ENCODE assay signal across 8 mouse cellular contexts in the genomic region with DNA sequence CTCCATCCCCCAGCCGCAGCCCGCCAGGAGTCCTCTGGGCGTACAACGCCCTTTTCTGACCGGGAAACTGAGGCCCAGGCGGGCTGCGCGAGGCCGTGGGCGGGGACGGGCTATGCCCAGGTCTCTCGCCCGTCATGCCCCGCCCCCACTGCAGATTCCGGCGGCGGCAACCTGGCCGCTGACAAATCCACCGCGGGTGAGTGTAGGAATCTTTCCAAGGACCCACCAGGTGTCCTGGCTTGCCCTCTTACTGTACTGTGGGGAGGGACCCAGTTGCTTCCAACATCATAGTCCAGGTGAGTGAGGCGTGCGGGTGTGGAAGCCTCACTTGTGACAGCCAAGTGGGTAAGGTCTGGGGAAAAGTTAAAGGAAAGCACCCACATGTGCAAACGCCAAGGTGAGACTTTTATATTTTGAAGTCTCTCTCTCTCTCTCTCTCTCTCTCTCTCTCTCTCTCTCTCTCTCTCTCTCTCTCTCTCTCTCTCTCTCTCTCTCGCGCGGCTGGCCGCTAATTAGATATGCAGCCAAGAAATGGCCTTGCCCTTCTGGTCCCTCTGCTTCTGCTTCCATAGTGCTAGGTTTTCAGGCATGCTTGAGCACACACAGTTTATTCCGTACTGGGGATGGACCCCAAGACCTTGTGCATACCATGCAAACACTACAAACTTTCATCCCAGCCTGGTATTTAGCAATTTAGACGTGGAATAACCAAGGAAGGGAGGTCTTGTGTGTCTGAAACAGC. TPM values are rescaled to one million over a fixed set of nuclear protein-coding genes. Genes with fewer than 3 reads are reported as not detected.
A peak's percentile ranks its signal among the peaks of the same experiment; 100 is the strongest.
DNase-seq lines count a peak whose midpoint lies in the region; ATAC-seq and TF ChIP-seq lines count a peak whose summit lies in the region.

No protein-coding gene starts in this region.

- H3K9me3 ChIP-seq in limb, embryonic 15.5 days = no peaks in the 10 kb centered on the region
- H3K9me3 ChIP-seq in midbrain, embryonic 15.5 days = no peaks in the 10 kb centered on the region
- H3K9me3 ChIP-seq in stomach, postnatal 0 days (ENCODE audit: control insufficient read depth, low read length) = no peaks in the 10 kb centered on the region

- H3K27ac ChIP-seq in left cerebral cortex, adult 2 months = peak overlapping the region; percentile 98
- H3K27ac ChIP-seq in limb, embryonic 15.5 days = peak overlapping the region; percentile 94
- peak overlapping the region; percentile 89 for H3K27ac ChIP-seq in midbrain, embryonic 15.5 days
- H3K27ac ChIP-seq in stomach, postnatal 0 days (replicated peaks) = peak overlapping the region; percentile 86

- 0 out of 2 replicates have a peak, but pooled peaks have one; percentile 4 for ATAC-seq in frontal cortex, adult (ENCODE audit: low TSS enrichment)
- peak; percentile 37; the same call in 1 of the 2 replicates for ATAC-seq in limb, embryonic 15.5 days (ENCODE audit: insufficient number of reproducible peaks, low FRiP score, low TSS enrichment, low read depth)
- ATAC-seq in midbrain, embryonic 15.5 days (replicated peaks) = peak; percentile 71
- ATAC-seq in stomach, postnatal 0 days (ENCODE audit: low FRiP score, low TSS enrichment) = peak; percentile 57

- DNase-seq in left cerebral cortex, adult 2 months (ENCODE audit: extremely low spot score in 1 of 2, low spot score in 2 of 2) = peak; percentile 56 to 66
- DNase-seq in left cerebral cortex, adult 11 months (ENCODE audit: low spot score) = no peak
- peak; percentile 85 for DNase-seq in cerebellum, adult 8-10 months
- peak; percentile 84 for DNase-seq in induced T-regulatory cell, adult 2 months (ENCODE audit: low read depth)
- DNase-seq in stomach, postnatal 0 days (ENCODE audit: low spot score) = peak; percentile 76

- intact Hi-C loops in left cerebral cortex, adult 2 months (cut with DNase I) = no loop called here

- no peak for TF ChIP-seq EP300 in stomach, postnatal 0 days (optimal IDR thresholded peaks at IDR 0.05)

- under 1% methylated on average over 28 of the region's 29 CpGs for WGBS in limb, embryonic 15.5 days
- under 1% methylated on average over 29 of the region's 29 CpGs for WGBS in midbrain, embryonic 15.5 days
- WGBS in stomach, postnatal 0 days = under 1% methylated on average over 26 of the region's 29 CpGs

- peaks cover 28% of the 10 kb centered on the region for H3K36me3 ChIP-seq in limb, embryonic 15.5 days
- H3K36me3 ChIP-seq in midbrain, embryonic 15.5 days (replicated peaks) = peaks cover 18% of the 10 kb centered on the region
- peaks cover 21% of the 10 kb centered on the region for H3K36me3 ChIP-seq in stomach, postnatal 0 days (ENCODE audit: control insufficient read depth, insufficient read depth, low read length)

- no peak for TF ChIP-seq CTCF in left cerebral cortex, adult 2 months (IDR thresholded peaks at IDR 0.05)
- no peak for TF ChIP-seq CTCF in stomach, postnatal 0 days (IDR thresholded peaks at IDR 0.05; ENCODE audit: low read depth)

- H3K4me3 ChIP-seq in left cerebral cortex, adult 2 months = peak overlapping the region; percentile 93
- peak overlapping the region; percentile 92 for H3K4me3 ChIP-seq in limb, embryonic 15.5 days
- peak overlapping the region; percentile 64 for H3K4me3 ChIP-seq in midbrain, embryonic 15.5 days
- peak overlapping the region; percentile 91 for H3K4me3 ChIP-seq in stomach, postnatal 0 days (ENCODE audit: low read depth, low read length)

- peaks cover 17% of the 10 kb centered on the region for H3K4me1 ChIP-seq in limb, embryonic 15.5 days
- peaks cover 28% of the 10 kb centered on the region for H3K4me1 ChIP-seq in midbrain, embryonic 15.5 days
- no peaks in the 10 kb centered on the region for H3K4me1 ChIP-seq in stomach, postnatal 0 days (replicated peaks; ENCODE audit: control insufficient read depth, insufficient read depth)

- H3K27me3 ChIP-seq in limb, embryonic 15.5 days = no peaks in the 10 kb centered on the region
- H3K27me3 ChIP-seq in midbrain, embryonic 15.5 days (replicated peaks) = no peaks in the 10 kb centered on the region
- H3K27me3 ChIP-seq in stomach, postnatal 0 days (ENCODE audit: control insufficient read depth, insufficient read depth, low read length) = no peaks in the 10 kb centered on the region

- peak overlapping the region; percentile 84 for H3K4me2 ChIP-seq in limb, embryonic 15.5 days
- H3K4me2 ChIP-seq in midbrain, embryonic 15.5 days = peak overlapping the region; percentile 87
- H3K4me2 ChIP-seq in stomach, postnatal 0 days (replicated peaks; ENCODE audit: low read depth) = peak overlapping the region; percentile 95

- peak overlapping the region; percentile 92 for H3K9ac ChIP-seq in limb, embryonic 15.5 days
- peak overlapping the region; percentile 80 for H3K9ac ChIP-seq in midbrain, embryonic 15.5 days
- peak overlapping the region; percentile 84 for H3K9ac ChIP-seq in stomach, postnatal 0 days (ENCODE audit: low read length)

RNA-seq across cellular contexts. Expression of gene Zfp324, which starts 0.6 kb away (rescaled TPM):
- total RNA-seq in left cerebral cortex, adult 2 months (2021) = 10 to 100 TPM; 11.0 TPM
- polyA plus RNA-seq in limb, embryonic 15.5 days (2015; fragmentation: Nextera tagmentation; extraction: Ambion mirVana) = 13.3 and 13.5 TPM in 2 replicates
- polyA plus RNA-seq in midbrain, embryonic 15.5 days (2015; fragmentation: Nextera tagmentation; extraction: Ambion mirVana) = 17.1 and 17.7 TPM in 2 replicates
- 4.4 and 4.6 TPM in 2 replicates for polyA plus RNA-seq in stomach, postnatal 0 days (2015; fragmentation: Nextera tagmentation; extraction: Ambion mirVana)

RNA-seq across cellular contexts. Expression of gene Zfp446, which starts 11.4 kb away (rescaled TPM):
- total RNA-seq in left cerebral cortex, adult 2 months (2021) = 1 to 10 TPM; 7.9 to 9.0 TPM
- 7.4 and 7.8 TPM in 2 replicates for polyA plus RNA-seq in limb, embryonic 15.5 days (2015; fragmentation: Nextera tagmentation; extraction: Ambion mirVana)
- polyA plus RNA-seq in midbrain, embryonic 15.5 days (2015; fragmentation: Nextera tagmentation; extraction: Ambion mirVana) = 14.2 and 16.4 TPM in 2 replicates
- polyA plus RNA-seq in stomach, postnatal 0 days (2015; fragmentation: Nextera tagmentation; extraction: Ambion mirVana) = 2.1 and 2.5 TPM in 2 replicates

RNA-seq across cellular contexts. Expression of gene Slc27a5, which starts 31.7 kb away (rescaled TPM):
- total RNA-seq in left cerebral cortex, adult 2 months (2021) = under 1 TPM in 1 of 2 experiments, not detected in 1; 0.44 TPM
- 0.07 and 0.20 TPM in 2 replicates for polyA plus RNA-seq in limb, embryonic 15.5 days (2015; fragmentation: Nextera tagmentation; extraction: Ambion mirVana)
- 0.38 and 0.65 TPM in 2 replicates for polyA plus RNA-seq in midbrain, embryonic 15.5 days (2015; fragmentation: Nextera tagmentation; extraction: Ambion mirVana)
- polyA plus RNA-seq in stomach, postnatal 0 days (2015; fragmentation: Nextera tagmentation; extraction: Ambion mirVana) = 0.13 and 0.25 TPM in 2 replicates

RNA-seq across cellular contexts. Expression of gene Trim28, which starts 32.6 kb away (rescaled TPM):
- 100 to 1,000 TPM; 220 to 221 TPM for total RNA-seq in left cerebral cortex, adult 2 months (2021)
- polyA plus RNA-seq in limb, embryonic 15.5 days (2015; fragmentation: Nextera tagmentation; extraction: Ambion mirVana) = 189 and 243 TPM in 2 replicates
- polyA plus RNA-seq in midbrain, embryonic 15.5 days (2015; fragmentation: Nextera tagmentation; extraction: Ambion mirVana) = 229 and 258 TPM in 2 replicates
- polyA plus RNA-seq in stomach, postnatal 0 days (2015; fragmentation: Nextera tagmentation; extraction: Ambion mirVana) = 93.7 and 105 TPM in 2 replicates

RNA-seq across cellular contexts. Expression of gene Rnf225, which starts 39.1 kb away (rescaled TPM):
- total RNA-seq in left cerebral cortex, adult 2 months (2021) = 1 to 10 TPM; 1.1 to 1.2 TPM
- polyA plus RNA-seq in limb, embryonic 15.5 days (2015; fragmentation: Nextera tagmentation; extraction: Ambion mirVana) = 1.9 and 3.0 TPM in 2 replicates
- polyA plus RNA-seq in midbrain, embryonic 15.5 days (2015; fragmentation: Nextera tagmentation; extraction: Ambion mirVana) = 0.90 and 0.93 TPM in 2 replicates
- 30.7 and 33.6 TPM in 2 replicates for polyA plus RNA-seq in stomach, postnatal 0 days (2015; fragmentation: Nextera tagmentation; extraction: Ambion mirVana)

Comparison
In these comparisons a context has a peak if more than half of its experiments do, and no peak if none do; other contexts are left out.
1. ATAC-seq: peak in every context shown above with its lines; median percentile 71 in midbrain, embryonic 15.5 days; 57 in stomach, postnatal 0 days; 37 in limb, embryonic 15.5 days; 4 in frontal cortex, adult.